In the genomic region with DNA sequence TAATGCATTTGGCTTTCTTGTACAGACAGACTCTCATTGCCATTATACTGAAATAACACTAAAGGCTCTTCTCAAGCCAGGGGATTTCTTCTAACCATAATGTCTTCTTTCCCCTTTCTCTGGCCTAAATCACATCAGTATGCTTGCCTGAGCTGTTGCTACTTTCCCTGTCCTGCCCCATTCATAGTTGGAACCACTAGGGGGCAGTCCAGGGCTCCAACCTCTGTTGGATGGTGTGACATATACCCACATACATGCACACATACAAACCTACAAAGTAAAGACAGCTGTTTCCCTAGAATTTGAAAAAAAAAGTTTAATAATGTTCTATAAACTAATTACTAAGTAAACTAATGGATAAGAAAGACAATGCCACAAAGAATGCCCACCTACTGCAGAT, we compare ENCODE assay signal across 9 mouse cellular contexts.
DNase-seq lines count a peak whose midpoint lies in the region; ATAC-seq lines count a peak whose summit lies in the region.
"Had no signal": no experiment of that assay in that cellular context is flagged by ENCODE, and none has a peak within 500 bp of the region (broad histone marks: within the 10 kb centered on the region; RNA-seq: fewer than 3 reads in every experiment).

No protein-coding gene starts in this region.

- H3K9ac ChIP-seq in kidney, embryonic 15.5 days = no peak overlapping the region
- H3K9ac ChIP-seq: hindbrain, embryonic 12.5 days had no signal

- H3K27ac ChIP-seq in kidney, embryonic 15.5 days = no peak overlapping the region
- H3K27ac ChIP-seq: hindbrain, embryonic 12.5 days had no signal

- H3K4me2 ChIP-seq in kidney, embryonic 15.5 days = no peak overlapping the region
- H3K4me2 ChIP-seq: hindbrain, embryonic 12.5 days had no signal

- ATAC-seq in kidney, embryonic 15.5 days (replicated peaks; ENCODE audit: low FRiP score) = no peak
- ATAC-seq in inflammation-experienced regulatory T-cells, adult 6 months = no peak
- ATAC-seq: forebrain, embryonic 14.5 days had no signal

- H3K36me3 ChIP-seq in kidney, embryonic 15.5 days = no peaks in the 10 kb centered on the region
- H3K36me3 ChIP-seq: hindbrain, embryonic 12.5 days had no signal

- H3K9me3 ChIP-seq in kidney, embryonic 15.5 days (replicated peaks) = no peaks in the 10 kb centered on the region

- H3K4me1 ChIP-seq in kidney, embryonic 15.5 days = no peaks in the 10 kb centered on the region
- H3K4me1 ChIP-seq: hindbrain, embryonic 12.5 days had no signal

- no peaks in the 10 kb centered on the region for H3K27me3 ChIP-seq in kidney, embryonic 15.5 days
- H3K27me3 ChIP-seq: hindbrain, embryonic 12.5 days had no signal

- peak; percentile 7 for DNase-seq in kidney, adult 9 months
- DNase-seq in CD8-positive naive resting alpha-beta T cell, adult 2 months (ENCODE audit: low read depth in 2 of 2, low spot score in 2 of 2) = peak; percentile 45 to 52
- peak; percentile 31 for DNase-seq in adrenal gland, adult 2 months
- peak; percentile 16 to 26 for DNase-seq in natural killer cell, adult 2 months (ENCODE audit: low spot score in 2 of 2)
- DNase-seq in urinary bladder, postnatal 4 days (ENCODE audit: low spot score in 2 of 2) = no peak

- no peak overlapping the region for H3K4me3 ChIP-seq in kidney, embryonic 15.5 days (replicated peaks)
- H3K4me3 ChIP-seq: hindbrain, embryonic 12.5 days had no signal

Comparison
In these comparisons a context has a peak if more than half of its experiments do, and no peak if none do; other contexts are left out.
1. DNase-seq: peak in kidney, adult 9 months (single experiment), CD8-positive naive resting alpha-beta T cell, adult 2 months (2 of 2), adrenal gland, adult 2 months (single experiment) and natural killer cell, adult 2 months (2 of 2); none in urinary bladder, postnatal 4 days (0 of 2).